Mouse (Mus musculus) lung, adult 2 months (tissue): ENCODE measurements around the gene Cntnap1.

Experiments used
- CTCF ChIP-seq: fragments of 200-500 bp; IDR thresholded peaks from 2 replicates; pipeline ENCODE4 v1.5.1; 2011; ENCODE audit warnings: mild to moderate bottlenecking, low read length, control low read depth; ENCODE audit not compliant: insufficient read depth
- POLR2A ChIP-seq: fragments of 200-500 bp; IDR thresholded peaks from 2 replicates; pipeline ENCODE4 v1.6.1; 2011; ENCODE audit warnings: low read depth, mild to moderate bottlenecking, control low read depth, low read length, borderline replicate concordance; ENCODE audit errors: extremely low read depth

DNA sequence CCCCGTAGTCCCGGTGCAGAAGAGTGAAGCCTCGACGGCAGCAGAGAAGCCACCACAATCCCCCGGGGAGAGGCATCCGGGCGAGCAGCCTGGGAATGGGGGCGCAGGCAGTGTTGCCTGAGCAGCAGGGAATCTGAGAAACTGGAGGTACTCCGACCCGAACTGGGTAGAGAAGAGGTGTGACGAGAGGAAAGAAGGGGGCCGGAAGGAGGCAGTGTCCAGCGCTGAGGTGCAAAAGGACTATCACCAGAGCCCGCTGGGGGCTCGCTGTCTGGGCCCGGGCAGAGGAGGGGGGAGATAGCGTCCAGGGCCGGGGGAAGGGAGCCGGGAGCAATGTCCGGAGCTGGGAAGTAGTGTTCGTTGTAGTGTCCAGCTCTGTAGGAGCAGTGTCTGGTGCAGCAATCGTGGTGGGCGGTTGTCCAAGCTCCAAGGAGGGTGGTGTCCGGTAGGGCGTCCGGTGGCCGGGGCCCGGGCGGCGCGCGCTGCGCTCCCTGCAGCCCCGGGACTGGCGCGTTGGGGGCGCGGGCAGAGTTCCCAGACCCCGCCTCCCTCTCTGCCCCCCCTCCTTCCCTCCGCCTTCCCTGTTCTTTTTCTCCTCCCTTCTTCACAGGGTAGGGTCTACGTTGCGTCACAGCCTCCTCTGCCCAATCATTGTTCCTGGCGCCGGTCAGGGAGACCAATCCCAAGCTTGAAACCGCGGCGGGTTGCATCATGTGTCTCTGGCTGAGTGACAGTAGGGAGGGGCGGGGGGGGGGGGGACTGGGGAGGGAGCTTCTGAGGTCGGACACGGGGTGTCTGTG, 688 bp downstream of the Cntnap1 start, which contains the start of gene Plekhh3:
- TF ChIP-seq CTCF (no peak), POLR2A (peak; percentile 75; the same call in 1 of the 2 replicates)
